Mouse (Mus musculus) neural tube, embryonic 13.5 days (tissue): Measurements from ENCODE around the gene Akr1b8. TPM values are rescaled to one million over a fixed set of nuclear protein-coding genes. Genes with fewer than 3 reads are reported as not detected.
"Not testable (repeated sequence)": the region's sequence is repeated elsewhere in the genome, so short reads cannot be mapped to it uniquely, and the experiment has no call there.

Experiments
- ATAC-seq: fragments of 200-750 bp; cut with Nextera tagmentation; 2 replicates; pipeline ENCODE4 v1.8.0; 2017; ENCODE audit warnings: low read depth, mild to moderate bottlenecking, moderate TSS enrichment, moderate library complexity
- H3K27ac ChIP-seq: fragments of 300-500 bp; sonication (generic); replicated peaks from 2 replicates; pipeline ENCODE4 v1.5.1; 2015; ENCODE audit warnings: moderate library complexity, mild to moderate bottlenecking, inconsistent platforms
- H3K27me3 ChIP-seq: fragments of 300-500 bp; sonication (generic); 2 replicates; pipeline ENCODE4 v1.6.1; 2015; ENCODE audit warnings: mild to moderate bottlenecking, inconsistent platforms
- H3K36me3 ChIP-seq: fragments of 300-500 bp; sonication (generic); 2 replicates; pipeline ENCODE4 v1.6.1; 2015; ENCODE audit warnings: mild to moderate bottlenecking, inconsistent platforms
- H3K4me1 ChIP-seq: fragments of 300-500 bp; sonication (generic); replicated peaks from 2 replicates; pipeline ENCODE4 v1.6.1; 2015; ENCODE audit warnings: inconsistent platforms
- H3K4me2 ChIP-seq: fragments of 300-500 bp; sonication (generic); 2 replicates; pipeline ENCODE4 v1.6.1; 2015; ENCODE audit warnings: inconsistent platforms, mild to moderate bottlenecking, moderate library complexity
- H3K4me3 ChIP-seq: fragments of 300-500 bp; sonication (generic); 2 replicates; pipeline ENCODE4 v1.5.1; 2015; ENCODE audit warnings: mild to moderate bottlenecking, inconsistent platforms
- H3K9ac ChIP-seq: fragments of 300-500 bp; sonication (generic); 2 replicates; pipeline ENCODE4 v1.6.1; 2015; ENCODE audit warnings: moderate library complexity, mild to moderate bottlenecking, inconsistent platforms
- H3K9me3 ChIP-seq: fragments of 300-500 bp; sonication (generic); 2 replicates; pipeline ENCODE4 v1.6.1; 2016; ENCODE audit warnings: inconsistent platforms
- WGBS: fragments of 180-500 bp; shearing (Covaris S2); methylation state at CpG from one replicate; pipeline ENCODE4 v1.1.7; 2015; 5-methylcytosine and 5-hydroxymethylcytosine counted together
- polyA plus RNA-seq: library from polyadenylated mRNA; unstranded; fragments of >200 nt; fragmentation: Nextera tagmentation; extraction: Ambion mirVana; gene quantifications from 2 replicates; pipeline ENCODE4 v1.2.1, GENCODE M21; 2015

Akr1b8 gene
- polyA plus RNA-seq, 1 experiment from 2014 or later, result 14.4 TPM

GRCm38 (mm10) chr6:34384110-34384661 lies 30.3 kb downstream of the Akr1b8 start, which contains the start of gene Akr1b10:
Gene Akr1b10, plus strand, starts transcription at chr6:34384218.
- peak within 1 kb of the TSS; percentile 43 for H3K4me3 ChIP-seq
- ATAC-seq, result peak; percentile 67; the same call in 1 of the 2 replicates
- no peaks in the 10 kb centered on the region for H3K9me3 ChIP-seq
- H3K4me2 ChIP-seq, result peak within 1 kb of the TSS; percentile 64
- peak within 1 kb of the TSS; percentile 64 for H3K9ac ChIP-seq
- H3K4me1 ChIP-seq, result peaks cover 15% of the 10 kb centered on the region
- H3K36me3 ChIP-seq, result no peaks in the 10 kb centered on the region
- 4% methylated on average over 17 of the region's 17 CpGs for WGBS
- no peaks in the 10 kb centered on the region for H3K27me3 ChIP-seq
- no peak within 1 kb of the TSS for H3K27ac ChIP-seq

- ATAC-seq, result peak; percentile 76; the same call in 1 of the 2 replicates
- H3K27ac ChIP-seq, result no peak overlapping the region
Observed at GRCm38 (mm10) chr6:34384701-34385370, 30.9 kb downstream of the Akr1b8 start.

GRCm38 (mm10) chr6:34388420-34389156 lies 34.7 kb downstream of the Akr1b8 start:
- H3K27me3 ChIP-seq, result no peaks in the 10 kb centered on the region
- no peak for ATAC-seq
- peaks cover 13% of the 10 kb centered on the region for H3K36me3 ChIP-seq
- peaks cover 15% of the 10 kb centered on the region for H3K4me1 ChIP-seq
- no peak overlapping the region for H3K4me2 ChIP-seq
- peaks cover 8% of the 10 kb centered on the region; the same call in 1 of the 2 replicates for H3K9me3 ChIP-seq
- H3K27ac ChIP-seq, result no peak overlapping the region
- no peak overlapping the region for H3K4me3 ChIP-seq
- WGBS, result 95% methylated on average over 4 of the region's 4 CpGs
- no peak overlapping the region for H3K9ac ChIP-seq

More at GRCm38 (mm10) chr6:34384701-34385370, 30.9 kb downstream of the Akr1b8 start:
- WGBS, result 2% methylated on average over 13 of the region's 13 CpGs
- Histone ChIP-seq H3K36me3 (no peaks in the 10 kb centered on the region), H3K9me3 (no peaks in the 10 kb centered on the region), H3K4me3 (peak overlapping the region; percentile 43), H3K27me3 (no peaks in the 10 kb centered on the region), H3K4me2 (peak overlapping the region; percentile 64), H3K9ac (peak overlapping the region; percentile 64; the same call in 1 of the 2 replicates), H3K4me1 (peaks cover 15% of the 10 kb centered on the region)

GRCm38 (mm10) chr6:34395897-34396296 lies 42.0 kb downstream of the Akr1b8 start:
- Histone ChIP-seq H3K9ac (no peak overlapping the region), H3K4me1 (no peaks in the 10 kb centered on the region), H3K36me3 (peaks cover 8% of the 10 kb centered on the region), H3K9me3 (peaks cover 6% of the 10 kb centered on the region; the same call in 1 of the 2 replicates), H3K27ac (no peak overlapping the region), H3K4me3 (no peak overlapping the region), H3K27me3 (no peaks in the 10 kb centered on the region), H3K4me2 (no peak overlapping the region)
- WGBS, result 88% methylated on average over 5 of the region's 5 CpGs
- no peak for ATAC-seq

- H3K9me3 ChIP-seq, result no peaks in the 10 kb centered on the region
- no peaks in the 10 kb centered on the region for H3K27me3 ChIP-seq
- ATAC-seq, result no peak
- no peaks in the 10 kb centered on the region for H3K36me3 ChIP-seq
- no peaks in the 10 kb centered on the region for H3K4me1 ChIP-seq
- H3K27ac ChIP-seq, result no peak overlapping the region
- WGBS, result 80% methylated on average over 6 of the region's 6 CpGs
- H3K4me2 ChIP-seq, result no peak overlapping the region
- H3K9ac ChIP-seq, result no peak overlapping the region
- H3K4me3 ChIP-seq, result no peak overlapping the region
Observed at GRCm38 (mm10) chr6:34398431-34398830, 44.5 kb downstream of the Akr1b8 start.

- Histone ChIP-seq H3K4me3 (no peak overlapping the region), H3K4me1 (no peaks in the 10 kb centered on the region), H3K4me2 (no peak overlapping the region), H3K36me3 (no peaks in the 10 kb centered on the region), H3K27ac (no peak overlapping the region), H3K27me3 (no peaks in the 10 kb centered on the region), H3K9me3 (no peaks in the 10 kb centered on the region), H3K9ac (no peak overlapping the region)
- ATAC-seq, result no peak
- 89% methylated on average over 13 of the region's 13 CpGs for WGBS
Observed at GRCm38 (mm10) chr6:34399606-34400220, 45.8 kb downstream of the Akr1b8 start.

- WGBS, result 84% methylated on average over 2 of the region's 2 CpGs
- no peak for ATAC-seq
- no peaks in the 10 kb centered on the region for H3K9me3 ChIP-seq
- H3K9ac ChIP-seq, result no peak overlapping the region
- H3K36me3 ChIP-seq, result no peaks in the 10 kb centered on the region
- no peak overlapping the region for H3K27ac ChIP-seq
- H3K4me1 ChIP-seq, result no peaks in the 10 kb centered on the region
- H3K4me2 ChIP-seq, result no peak overlapping the region
- no peaks in the 10 kb centered on the region for H3K27me3 ChIP-seq
- H3K4me3 ChIP-seq, result no peak overlapping the region
Observed at GRCm38 (mm10) chr6:34400696-34401095, 46.8 kb downstream of the Akr1b8 start.

GRCm38 (mm10) chr6:34406746-34407145 lies 52.8 kb downstream of the Akr1b8 start:
- Histone ChIP-seq H3K9ac (no peak overlapping the region), H3K4me3 (no peak overlapping the region), H3K36me3 (no peaks in the 10 kb centered on the region), H3K4me2 (no peak overlapping the region), H3K9me3 (no peaks in the 10 kb centered on the region), H3K4me1 (no peaks in the 10 kb centered on the region), H3K27me3 (no peaks in the 10 kb centered on the region), H3K27ac (no peak overlapping the region)
- WGBS, result 89% methylated on average over 4 of the region's 4 CpGs
- no peak for ATAC-seq

GRCm38 (mm10) chr6:34407403-34407802 lies 53.5 kb downstream of the Akr1b8 start:
- no peaks in the 10 kb centered on the region for H3K36me3 ChIP-seq

GRCm38 (mm10) chr6:34412023-34412422 lies 58.1 kb downstream of the Akr1b8 start, which contains the start of gene Akr1b7:
Gene Akr1b7, plus strand, starts transcription at chr6:34412334.
- Histone ChIP-seq H3K9me3 (no peaks in the 10 kb centered on the region), H3K4me2 (no peak within 1 kb of the TSS), H3K27ac (no peak within 1 kb of the TSS), H3K27me3 (no peaks in the 10 kb centered on the region), H3K4me1 (no peaks in the 10 kb centered on the region), H3K4me3 (no peak within 1 kb of the TSS), H3K36me3 (no peaks in the 10 kb centered on the region), H3K9ac (no peak within 1 kb of the TSS)
- WGBS, result 78% methylated on average over 6 of the region's 6 CpGs
- no peak for ATAC-seq

More at GRCm38 (mm10) chr6:34407403-34407802, 53.5 kb downstream of the Akr1b8 start:
- Histone ChIP-seq H3K27me3 (no peaks in the 10 kb centered on the region), H3K27ac (no peak overlapping the region), H3K4me1 (no peaks in the 10 kb centered on the region), H3K4me2 (no peak overlapping the region), H3K9ac (no peak overlapping the region), H3K9me3 (no peaks in the 10 kb centered on the region), H3K4me3 (no peak overlapping the region)
- WGBS, result 71% methylated on average over 10 of the region's 10 CpGs
- no peak for ATAC-seq

GRCm38 (mm10) chr6:34412688-34413087 lies 58.8 kb downstream of the Akr1b8 start:
- no peak overlapping the region for H3K27ac ChIP-seq
- ATAC-seq, result no peak
- H3K9ac ChIP-seq, result no peak overlapping the region
- H3K4me1 ChIP-seq, result no peaks in the 10 kb centered on the region
- H3K27me3 ChIP-seq, result no peaks in the 10 kb centered on the region
- H3K4me3 ChIP-seq, result no peak overlapping the region
- H3K4me2 ChIP-seq, result no peak overlapping the region
- H3K36me3 ChIP-seq, result no peaks in the 10 kb centered on the region
- 74% methylated on average over 1 of the region's 1 CpGs for WGBS
- no peaks in the 10 kb centered on the region for H3K9me3 ChIP-seq

- H3K9me3 ChIP-seq, H3K27me3 ChIP-seq, ATAC-seq, H3K4me1 ChIP-seq, H3K9ac ChIP-seq, H3K27ac ChIP-seq, H3K4me2 ChIP-seq, H3K36me3 ChIP-seq, H3K4me3 ChIP-seq: not testable (repeated sequence)
- WGBS, result 68% methylated on average over 1 of the region's 1 CpGs
Observed at GRCm38 (mm10) chr6:34413386-34413785, 59.5 kb downstream of the Akr1b8 start.
